Mouse (Mus musculus) midbrain, embryonic 11.5 days (tissue): ENCODE results near the gene Smad6. TPM values are rescaled to one million over a fixed set of nuclear protein-coding genes. Genes with fewer than 3 reads are reported as not detected.

Experiments used
- ATAC-seq: fragments of 200-750 bp; cut with Nextera tagmentation; 2 replicates; pipeline ENCODE4 v1.8.0; 2017; ENCODE audit warnings: moderate TSS enrichment, moderate library complexity; ENCODE audit not compliant: low FRiP score
- DNase-seq: peaks from one replicate; pipeline ENCODE4 v3.0.0; 2015; ENCODE audit warnings: low spot score; ENCODE audit errors: missing footprints
- H3K27ac ChIP-seq: fragments of 300-500 bp; sonication (generic); 2 replicates; pipeline ENCODE4 v1.5.1; 2014; ENCODE audit warnings: low read depth, low read length
- H3K27me3 ChIP-seq: fragments of 300-500 bp; sonication (generic); 2 replicates; pipeline ENCODE4 v1.6.1; 2014; ENCODE audit warnings: mild to moderate bottlenecking, low read length, moderate library complexity, mixed read lengths; ENCODE audit not compliant: control insufficient read depth, insufficient read depth
- H3K36me3 ChIP-seq: fragments of 300-500 bp; sonication (generic); 2 replicates; pipeline ENCODE4 v1.6.1; 2014; ENCODE audit warnings: mild to moderate bottlenecking, low read length, moderate library complexity, mixed read lengths; ENCODE audit not compliant: control insufficient read depth, insufficient read depth
- H3K4me1 ChIP-seq: fragments of 300-500 bp; sonication (generic); 2 replicates; pipeline ENCODE4 v1.6.1; 2014; ENCODE audit warnings: low read length; ENCODE audit not compliant: control insufficient read depth, insufficient read depth
- H3K4me2 ChIP-seq: fragments of 300-500 bp; sonication (generic); 2 replicates; pipeline ENCODE4 v1.6.1; 2014; ENCODE audit warnings: mild to moderate bottlenecking, moderate library complexity
- H3K4me3 ChIP-seq: fragments of 300-500 bp; sonication (generic); 2 replicates; pipeline ENCODE4 v1.5.1; 2014; ENCODE audit warnings: low read depth, low read length
- H3K9ac ChIP-seq: fragments of 300-500 bp; sonication (generic); 2 replicates; pipeline ENCODE4 v1.6.1; 2014; ENCODE audit warnings: low read length
- H3K9me3 ChIP-seq: fragments of 300-500 bp; sonication (generic); 2 replicates; pipeline ENCODE4 v1.6.1; 2016; ENCODE audit warnings: low read length; ENCODE audit not compliant: control insufficient read depth
- WGBS: fragments of 180-500 bp; shearing (Covaris S2); extraction: QIAGEN DNeasy Blood & Tissue Kit; methylation state at CpG from one replicate; pipeline ENCODE4 v1.1.7; 2014; 5-methylcytosine and 5-hydroxymethylcytosine counted together
- polyA plus RNA-seq: library from polyadenylated mRNA; unstranded; fragments of >200 nt; fragmentation: Nextera tagmentation; extraction: Ambion mirVana; gene quantifications from 2 replicates; pipeline ENCODE4 v1.2.1, GENCODE M21; 2014

The Smad6 gene
- polyA plus RNA-seq, 1 experiment from 2014 or later, result 4.0 TPM

DNA sequence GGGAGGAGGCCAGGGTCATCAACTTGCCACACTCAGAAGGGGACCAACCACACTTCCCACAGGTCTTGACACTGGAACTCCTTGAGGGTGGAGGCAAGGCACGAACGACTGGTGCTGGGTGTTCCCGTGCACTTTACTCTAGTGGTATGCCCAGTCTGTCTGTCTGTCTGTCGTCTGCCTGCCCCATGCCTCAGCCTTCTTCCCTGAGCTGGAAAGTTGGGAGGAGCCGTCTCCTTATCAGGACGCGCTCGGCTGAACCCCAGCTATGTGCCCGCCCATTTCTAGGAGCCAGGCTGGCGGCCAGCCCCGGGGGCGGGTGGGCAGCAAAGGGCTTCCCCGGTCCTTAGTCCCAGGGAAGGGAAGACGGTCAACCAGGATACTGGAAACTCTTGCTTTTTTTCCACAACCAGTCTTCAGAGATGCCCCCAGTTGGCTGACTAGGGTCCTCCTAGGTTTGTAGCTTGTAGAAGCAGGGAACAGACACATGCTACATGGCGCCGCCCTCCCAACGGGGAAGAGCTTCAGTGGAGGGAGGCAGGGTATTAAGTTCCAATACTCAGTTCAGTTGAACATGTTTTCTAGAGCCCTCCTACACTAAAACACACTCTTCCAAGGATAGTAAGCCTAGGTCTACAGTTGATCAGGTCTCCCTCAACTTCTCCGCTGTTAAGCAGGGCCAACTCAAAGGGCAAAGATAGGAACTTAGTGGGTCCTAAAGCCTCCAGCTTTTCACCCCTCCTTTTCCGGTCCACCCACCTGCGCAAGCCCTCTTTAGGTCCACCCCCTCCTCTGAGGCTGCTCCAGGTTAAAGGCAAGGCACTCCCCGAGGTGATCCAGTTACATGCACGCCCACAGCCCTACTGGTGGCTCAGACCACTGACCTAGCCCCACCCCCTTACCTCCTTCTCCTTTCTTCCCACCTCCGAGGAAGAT, 3.7 kb downstream of the Smad6 start:
- peak overlapping the region; percentile 77 for H3K4me3 ChIP-seq
- peak overlapping the region; percentile 99 for H3K4me2 ChIP-seq
- H3K36me3 ChIP-seq, result no peaks in the 10 kb centered on the region
- ATAC-seq, result no peak
- DNase-seq, result peak; percentile 92
- H3K9ac ChIP-seq, result peak overlapping the region; percentile 33; the same call in 1 of the 2 replicates
- no peaks in the 10 kb centered on the region for H3K9me3 ChIP-seq
- peaks cover 52% of the 10 kb centered on the region for H3K4me1 ChIP-seq
- 1% methylated on average over 23 of the region's 23 CpGs for WGBS
- H3K27me3 ChIP-seq, result peaks cover 2% of the 10 kb centered on the region
- peak overlapping the region; percentile 16; the same call in 1 of the 2 replicates for H3K27ac ChIP-seq

GRCm38 (mm10) chr9:64016648-64017400, 5.0 kb downstream of the Smad6 start:
- Histone ChIP-seq H3K4me1 (peaks cover 43% of the 10 kb centered on the region), H3K4me3 (peak overlapping the region; percentile 77; the same call in 1 of the 2 replicates), H3K27ac (peak overlapping the region; percentile 16; the same call in 1 of the 2 replicates), H3K4me2 (peak overlapping the region; percentile 99), H3K36me3 (peaks cover 7% of the 10 kb centered on the region; the same call in 1 of the 2 replicates), H3K9ac (peak overlapping the region; percentile 47), H3K27me3 (peaks cover 2% of the 10 kb centered on the region), H3K9me3 (no peaks in the 10 kb centered on the region)
- ATAC-seq (peak; percentile 33; the same call in 1 of the 2 replicates), DNase-seq (peak; percentile 92)
- 3% methylated on average over 25 of the region's 25 CpGs for WGBS

DNA sequence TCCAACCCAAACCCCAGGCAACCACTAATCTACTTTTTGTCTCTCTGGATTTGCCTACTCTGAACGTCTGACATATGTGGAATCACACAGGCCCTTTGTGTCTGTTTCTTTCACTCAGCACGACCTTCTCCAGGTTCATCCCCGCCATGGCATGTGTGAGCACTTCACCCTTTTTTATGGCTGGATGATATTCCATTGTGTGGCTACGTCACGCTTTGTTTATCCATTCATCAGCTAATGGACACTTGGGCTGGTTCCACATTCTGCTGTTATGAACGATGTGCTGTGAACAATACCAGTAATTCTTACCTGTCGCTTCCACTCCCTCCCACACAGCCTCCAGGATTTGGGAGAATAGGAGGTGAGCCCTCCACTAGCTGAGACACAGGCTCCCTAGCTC, 5.8 kb downstream of the Smad6 start:
- Histone ChIP-seq H3K4me2 (0 out of 2 replicates have a peak overlapping the region, but pooled peaks have one; percentile 99), H3K4me1 (peaks cover 43% of the 10 kb centered on the region), H3K4me3 (no peak overlapping the region), H3K27ac (no peak overlapping the region), H3K9me3 (peaks cover 6% of the 10 kb centered on the region), H3K36me3 (peaks cover 14% of the 10 kb centered on the region; the same call in 1 of the 2 replicates), H3K27me3 (peaks cover 2% of the 10 kb centered on the region), H3K9ac (no peak overlapping the region)
- ATAC-seq, result no peak
- 33% methylated on average over 7 of the region's 7 CpGs for WGBS
- DNase-seq, result no peak

GRCm38 (mm10) chr9:64014801-64015200, 7.1 kb downstream of the Smad6 start:
- Histone ChIP-seq H3K9me3 (peaks cover 6% of the 10 kb centered on the region), H3K27me3 (peaks cover 2% of the 10 kb centered on the region), H3K4me2 (no peak overlapping the region), H3K9ac (no peak overlapping the region), H3K27ac (no peak overlapping the region), H3K4me3 (no peak overlapping the region), H3K4me1 (peaks cover 43% of the 10 kb centered on the region), H3K36me3 (peaks cover 15% of the 10 kb centered on the region; the same call in 1 of the 2 replicates)
- 67% methylated on average over 6 of the region's 6 CpGs for WGBS
- DNase-seq, result no peak
- no peak for ATAC-seq

DNA sequence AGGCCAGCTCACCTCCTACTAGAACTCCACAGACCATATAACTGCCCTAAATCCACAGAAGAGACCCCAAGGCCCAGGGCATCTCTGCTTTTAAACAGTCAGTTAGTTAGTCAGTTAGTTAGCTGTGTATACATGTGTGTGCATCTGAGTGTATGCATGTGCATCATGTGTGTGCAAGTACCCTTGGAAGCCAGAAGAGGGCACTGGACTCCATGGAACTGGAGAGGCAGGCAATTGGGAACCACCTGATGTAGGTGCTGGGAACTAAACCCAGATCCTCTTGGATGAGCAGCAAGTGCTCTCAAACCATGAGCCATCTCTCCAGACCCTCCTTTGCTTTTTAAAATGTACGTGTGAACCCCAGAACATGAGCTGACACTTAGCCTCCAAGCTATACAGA, 10.5 kb downstream of the Smad6 start:
- H3K9ac ChIP-seq, result no peak overlapping the region
- ATAC-seq (no peak), DNase-seq (no peak)
- H3K4me2 ChIP-seq, result no peak overlapping the region
- H3K9me3 ChIP-seq, result peaks cover 6% of the 10 kb centered on the region
- H3K4me3 ChIP-seq, result no peak overlapping the region
- peaks cover 9% of the 10 kb centered on the region for H3K4me1 ChIP-seq
- H3K27me3 ChIP-seq, result no peaks in the 10 kb centered on the region; the same call in 1 of the 2 replicates
- H3K36me3 ChIP-seq, result peaks cover 15% of the 10 kb centered on the region; the same call in 1 of the 2 replicates
- H3K27ac ChIP-seq, result no peak overlapping the region
- WGBS, result 100% methylated on average over 1 of the region's 1 CpGs

- DNase-seq (no peak), ATAC-seq (no peak)
- H3K9ac ChIP-seq, result no peak overlapping the region
- no peaks in the 10 kb centered on the region for H3K27me3 ChIP-seq
- no peak overlapping the region for H3K27ac ChIP-seq
- H3K9me3 ChIP-seq, result no peaks in the 10 kb centered on the region
- no peak overlapping the region for H3K4me3 ChIP-seq
- H3K4me2 ChIP-seq, result no peak overlapping the region
- H3K36me3 ChIP-seq, result no peaks in the 10 kb centered on the region; the same call in 1 of the 2 replicates
- 74% methylated on average over 7 of the region's 7 CpGs for WGBS
- H3K4me1 ChIP-seq, result 0 out of 2 replicates have a peak, but pooled peaks cover 2% of the 10 kb centered on the region
Observed at GRCm38 (mm10) chr9:64002981-64003380, 18.9 kb downstream of the Smad6 start.

DNA sequence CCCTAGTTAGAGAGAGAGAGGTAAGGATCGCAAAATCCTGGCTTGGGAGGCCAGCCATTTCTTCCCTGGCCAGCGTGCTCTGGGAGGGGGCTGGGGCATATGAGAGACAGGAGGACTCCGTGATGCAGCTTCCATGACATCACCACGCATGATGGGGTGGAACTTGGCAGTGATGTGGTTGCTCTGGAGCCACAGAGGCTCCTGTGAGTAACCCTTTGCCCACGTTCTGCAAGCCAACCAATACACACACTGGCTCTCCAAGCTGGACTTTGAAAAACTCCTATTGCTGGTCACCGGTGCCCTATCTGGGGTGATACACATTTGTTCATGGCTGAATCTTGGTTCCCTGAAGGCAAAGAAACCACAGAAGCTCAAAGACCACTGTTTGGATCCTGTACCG, 20.8 kb downstream of the Smad6 start:
- ATAC-seq, result no peak

DNA sequence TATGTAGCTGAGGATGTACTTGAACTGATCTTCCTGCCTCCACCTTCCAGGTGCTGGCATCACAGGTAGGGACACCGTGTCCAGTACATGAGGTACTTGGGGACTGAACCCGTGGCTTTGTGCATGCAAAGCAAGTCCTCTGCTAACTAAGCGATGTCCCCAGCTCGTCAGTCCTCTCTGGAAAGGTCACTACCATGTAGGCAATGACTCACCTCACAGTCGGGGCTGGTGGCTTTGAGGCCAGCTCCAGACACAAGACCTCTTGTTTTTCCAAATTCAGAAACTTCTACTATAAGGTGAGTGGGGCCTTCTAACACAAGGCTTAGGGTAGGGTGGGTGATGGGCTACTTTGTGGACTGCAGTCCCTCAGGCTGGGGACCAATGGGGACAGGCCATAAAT, 21.8 kb downstream of the Smad6 start:
- no peak overlapping the region for H3K27ac ChIP-seq
- H3K9me3 ChIP-seq, result no peaks in the 10 kb centered on the region
- DNase-seq (no peak), ATAC-seq (no peak)
- no peaks in the 10 kb centered on the region for H3K36me3 ChIP-seq
- no peak overlapping the region for H3K9ac ChIP-seq
- no peaks in the 10 kb centered on the region for H3K27me3 ChIP-seq
- H3K4me3 ChIP-seq, result no peak overlapping the region
- H3K4me2 ChIP-seq, result no peak overlapping the region
- H3K4me1 ChIP-seq, result 0 out of 2 replicates have a peak, but pooled peaks cover 2% of the 10 kb centered on the region
- WGBS, result 86% methylated on average over 5 of the region's 5 CpGs

More for the DNA sequence above, 20.8 kb downstream of the Smad6 start:
- Histone ChIP-seq H3K27ac (no peak overlapping the region), H3K27me3 (no peaks in the 10 kb centered on the region), H3K9me3 (no peaks in the 10 kb centered on the region), H3K36me3 (no peaks in the 10 kb centered on the region), H3K4me3 (no peak overlapping the region), H3K4me1 (0 out of 2 replicates have a peak, but pooled peaks cover 2% of the 10 kb centered on the region), H3K9ac (no peak overlapping the region), H3K4me2 (no peak overlapping the region)
- DNase-seq, result no peak
- 73% methylated on average over 7 of the region's 7 CpGs for WGBS
